13 mouse cellular contexts compared by ENCODE assay signal in genomic region chr11:109981872-109982271, GRCm38 (mm10). TPM values are rescaled to one million over a fixed set of nuclear protein-coding genes. Genes with fewer than 3 reads are reported as not detected.
DNase-seq lines count a peak whose midpoint lies in the region; TF ChIP-seq lines count a peak whose summit lies in the region.
"Had no signal": no experiment of that assay in that cellular context is flagged by ENCODE, and none has a peak within 500 bp of the region (broad histone marks: within the 10 kb centered on the region; RNA-seq: fewer than 3 reads in every experiment).

No protein-coding gene starts in this region.

- no peak for TF ChIP-seq POLR2A in cerebellum, adult 2 months (IDR thresholded peaks at IDR 0.05; ENCODE audit: borderline replicate concordance, insufficient read depth, low read length)

- peak overlapping the region; percentile 64; the same call in 1 of the 2 replicates for H3K27ac ChIP-seq in cerebellum, adult 2 months (ENCODE audit: insufficient read depth, low read length)
- H3K27ac ChIP-seq: embryonic facial prominence, embryonic 13.5 days; forebrain, embryonic 12.5 days; hindbrain, embryonic 15.5 days had no signal

- TF ChIP-seq CTCF in cerebellum, adult 2 months (IDR thresholded peaks at IDR 0.05; ENCODE audit: borderline replicate concordance, insufficient read depth, low read depth, low read length), result no peak

- peak; percentile 36 to 67 for DNase-seq in cerebellum, adult 2 months
- DNase-seq in cerebellum, adult 11 months, result no peak
- DNase-seq in brain, adult 2 months (ENCODE audit: low read depth, low spot score), result peak; percentile 59
- DNase-seq in cerebellum, adult 9-10 months, result peak; percentile 65
- DNase-seq in spleen, postnatal 14 days (ENCODE audit: low spot score in 2 of 2), result no peak
- DNase-seq in neural tube, embryonic 10.5 days (ENCODE audit: extremely low spot score, low spot score), result no peak
- DNase-seq: adrenal gland, postnatal 10 days; gastrocnemius, postnatal 14 days; kidney, adult 8-10 months had no signal

- H3K4me3 ChIP-seq in cerebellum, adult 2 months (replicated peaks; ENCODE audit: insufficient read depth, low read depth, low read length), result no peak overlapping the region
- H3K4me3 ChIP-seq: embryonic facial prominence, embryonic 13.5 days; forebrain, embryonic 12.5 days; heart, embryonic 12.5 days; hindbrain, embryonic 15.5 days had no signal

- H3K4me1 ChIP-seq in cerebellum, adult 2 months (ENCODE audit: control insufficient read depth, insufficient read depth, low read length), result peaks cover 3% of the 10 kb centered on the region; the same call in 1 of the 2 replicates
- H3K4me1 ChIP-seq: embryonic facial prominence, embryonic 13.5 days; forebrain, embryonic 12.5 days; heart, embryonic 12.5 days; hindbrain, embryonic 15.5 days had no signal

- no peaks in the 10 kb centered on the region for H3K27me3 ChIP-seq in cerebellum, adult 2 months (ENCODE audit: control insufficient read depth, insufficient read depth, low read length)
- H3K27me3 ChIP-seq: embryonic facial prominence, embryonic 13.5 days; forebrain, embryonic 12.5 days; heart, embryonic 12.5 days; hindbrain, embryonic 15.5 days had no signal

- 53% methylated on average over 2 of the region's 2 CpGs for WGBS in cerebellum, adult 2 months

RNA-seq across cellular contexts. Expression of gene Abca8b, which starts 13.8 kb away (rescaled TPM):
- polyA plus RNA-seq in cerebellum, adult 2 months (2012; rRNA removed), result 11.8 and 13.3 TPM in 2 replicates

Comparison
In these comparisons a context has a peak if more than half of its experiments do, and no peak if none do; other contexts are left out.
1. DNase-seq: peak in cerebellum, adult 2 months (2 of 2), brain, adult 2 months (single experiment) and cerebellum, adult 9-10 months (single experiment); none in cerebellum, adult 11 months (single experiment), spleen, postnatal 14 days (0 of 2) and neural tube, embryonic 10.5 days (single experiment).